Mouse (Mus musculus) liver, embryonic 11.5 days (tissue): ENCODE results near the gene Onecut3. TPM values are rescaled to one million over a fixed set of nuclear protein-coding genes. Genes with fewer than 3 reads are reported as not detected.

Experiments
- ATAC-seq: fragments of 200-750 bp; cut with Nextera tagmentation; replicated peaks from 2 replicates; pipeline ENCODE4 v1.8.0; 2017; ENCODE audit warnings: moderate number of reproducible peaks, mild to moderate bottlenecking, moderate TSS enrichment, moderate library complexity; ENCODE audit not compliant: low FRiP score
- DNase-seq: peaks from one replicate; pipeline ENCODE4 v3.0.0-alpha.2; 2017; ENCODE audit warnings: low spot score
- H3K27ac ChIP-seq: fragments of 300-500 bp; sonication (generic); 2 replicates; pipeline ENCODE4 v1.5.1; 2014; ENCODE audit warnings: mild to moderate bottlenecking, low read depth, low read length, control low read depth
- H3K27me3 ChIP-seq: fragments of 300-500 bp; sonication (generic); replicated peaks from 2 replicates; pipeline ENCODE4 v1.6.1; 2014; ENCODE audit warnings: low read length, mixed read lengths; ENCODE audit not compliant: control insufficient read depth, insufficient read depth
- H3K36me3 ChIP-seq: fragments of 300-500 bp; sonication (generic); 2 replicates; pipeline ENCODE4 v1.6.1; 2014; ENCODE audit warnings: mild to moderate bottlenecking, low read length, moderate library complexity, mixed read lengths; ENCODE audit not compliant: control insufficient read depth, insufficient read depth
- H3K4me1 ChIP-seq: fragments of 300-500 bp; sonication (generic); replicated peaks from 2 replicates; pipeline ENCODE4 v1.6.1; 2014; ENCODE audit warnings: low read length, mixed read lengths; ENCODE audit not compliant: control insufficient read depth, insufficient read depth
- H3K4me2 ChIP-seq: fragments of 300-500 bp; sonication (generic); 2 replicates; pipeline ENCODE4 v1.6.1; 2014; ENCODE audit warnings: mild to moderate bottlenecking, control low read depth, moderate library complexity
- H3K4me3 ChIP-seq: fragments of 300-500 bp; sonication (generic); 2 replicates; pipeline ENCODE4 v1.5.1; 2014; ENCODE audit warnings: low read depth, low read length, control low read depth
- H3K9ac ChIP-seq: fragments of 300-500 bp; sonication (generic); 2 replicates; pipeline ENCODE4 v1.6.1; 2014; ENCODE audit warnings: low read depth, low read length, control low read depth
- H3K9me3 ChIP-seq: fragments of 300-500 bp; sonication (generic); 2 replicates; pipeline ENCODE4 v1.6.1; 2016; ENCODE audit warnings: low read length, inconsistent platforms, mixed read lengths; ENCODE audit not compliant: control insufficient read depth
- WGBS: fragments of 180-500 bp; shearing (Covaris S2); extraction: QIAGEN DNeasy Blood & Tissue Kit; methylation state at CpG from one replicate; pipeline ENCODE4 v1.1.7; 2014; 5-methylcytosine and 5-hydroxymethylcytosine counted together
- polyA plus RNA-seq: library from polyadenylated mRNA; unstranded; fragments of >200 nt; fragmentation: Nextera tagmentation; extraction: Ambion mirVana; gene quantifications from 2 replicates; pipeline ENCODE4 v1.2.1, GENCODE M21; 2014

Gene Onecut3
- polyA plus RNA-seq: 0.94 and 1.3 TPM in 2 replicates

- H3K36me3 ChIP-seq: no peaks in the 10 kb centered on the region
- peaks cover 100% of the 10 kb centered on the region for H3K27me3 ChIP-seq
- peaks cover 14% of the 10 kb centered on the region for H3K4me1 ChIP-seq
- peak within 1 kb of the TSS; percentile 48; the same call in 1 of the 2 replicates for H3K9ac ChIP-seq
- DNase-seq (peak; percentile 72), ATAC-seq (0 out of 2 replicates have a peak, but pooled peaks have one; percentile 35)
- peak within 1 kb of the TSS; percentile 54 for H3K4me3 ChIP-seq
- H3K27ac ChIP-seq: peak within 1 kb of the TSS; percentile 43
- peak within 1 kb of the TSS; percentile 68 for H3K4me2 ChIP-seq
- H3K9me3 ChIP-seq: no peaks in the 10 kb centered on the region
- 3% methylated on average over 24 of the region's 42 CpGs for WGBS
Measured at GRCm38 (mm10) chr10:80494732-80495131, at the start of gene Onecut3. Onecut3 (plus strand) TSS chr10:80494835.

- no peak overlapping the region for H3K4me3 ChIP-seq
- 30% methylated on average over 1 of the region's 1 CpGs for WGBS
- no peak overlapping the region for H3K27ac ChIP-seq
- no peak for ATAC-seq
- H3K4me2 ChIP-seq: no peak overlapping the region
- peaks cover 6% of the 10 kb centered on the region for H3K27me3 ChIP-seq
- H3K4me1 ChIP-seq: peaks cover 27% of the 10 kb centered on the region
- H3K9ac ChIP-seq: no peak overlapping the region
- no peak for DNase-seq
- H3K36me3 ChIP-seq: no peaks in the 10 kb centered on the region
- H3K9me3 ChIP-seq: no peaks in the 10 kb centered on the region
Measured at GRCm38 (mm10) chr10:80445052-80445451, 49.6 kb upstream of the Onecut3 start.

GRCm38 (mm10) chr10:80445898-80446601 lies 48.6 kb upstream of the Onecut3 start:
- peak overlapping the region; percentile 17; the same call in 1 of the 2 replicates for H3K4me3 ChIP-seq
- 6% methylated on average over 26 of the region's 26 CpGs for WGBS
- DNase-seq (peak; percentile 72), ATAC-seq (peak; percentile 50)
- H3K27ac ChIP-seq: no peak overlapping the region
- H3K9ac ChIP-seq: peak overlapping the region; percentile 5; the same call in 1 of the 2 replicates
- no peaks in the 10 kb centered on the region for H3K9me3 ChIP-seq
- H3K4me1 ChIP-seq: peaks cover 34% of the 10 kb centered on the region
- H3K27me3 ChIP-seq: peaks cover 6% of the 10 kb centered on the region
- no peaks in the 10 kb centered on the region for H3K36me3 ChIP-seq
- peak overlapping the region; percentile 50 for H3K4me2 ChIP-seq

- 11% methylated on average over 6 of the region's 6 CpGs for WGBS
- H3K4me3 ChIP-seq: 0 out of 2 replicates have a peak overlapping the region, but pooled peaks have one; percentile 4
- no peaks in the 10 kb centered on the region for H3K36me3 ChIP-seq
- H3K27ac ChIP-seq: no peak overlapping the region
- DNase-seq: no peak
- H3K27me3 ChIP-seq: peaks cover 3% of the 10 kb centered on the region
- no peak overlapping the region for H3K9ac ChIP-seq
- ATAC-seq: peak; percentile 55
- H3K9me3 ChIP-seq: no peaks in the 10 kb centered on the region
- H3K4me2 ChIP-seq: peak overlapping the region; percentile 45
- peaks cover 27% of the 10 kb centered on the region for H3K4me1 ChIP-seq
Measured at GRCm38 (mm10) chr10:80450599-80450998, 44.0 kb upstream of the Onecut3 start.

- ATAC-seq: no peak; the same call in 1 of the 2 replicates
- H3K9me3 ChIP-seq: no peaks in the 10 kb centered on the region
- DNase-seq: no peak
- no peaks in the 10 kb centered on the region; the same call in none of the 2 replicates for H3K27me3 ChIP-seq
- no peak overlapping the region for H3K4me2 ChIP-seq
- WGBS: 41% methylated on average over 10 of the region's 10 CpGs
- H3K27ac ChIP-seq: peak overlapping the region; percentile 49; the same call in 1 of the 2 replicates
- H3K4me1 ChIP-seq: peaks cover 12% of the 10 kb centered on the region
- H3K4me3 ChIP-seq: no peak overlapping the region
- H3K36me3 ChIP-seq: no peaks in the 10 kb centered on the region
- H3K9ac ChIP-seq: no peak overlapping the region
Measured at GRCm38 (mm10) chr10:80453601-80454000, 41.0 kb upstream of the Onecut3 start.

GRCm38 (mm10) chr10:80454781-80455180 lies 39.9 kb upstream of the Onecut3 start:
- Histone ChIP-seq H3K9me3 (no peaks in the 10 kb centered on the region), H3K9ac (no peak overlapping the region), H3K4me1 (peaks cover 10% of the 10 kb centered on the region), H3K36me3 (no peaks in the 10 kb centered on the region), H3K27me3 (no peaks in the 10 kb centered on the region; the same call in 1 of the 2 replicates), H3K4me3 (no peak overlapping the region), H3K4me2 (no peak overlapping the region), H3K27ac (no peak overlapping the region)
- WGBS: 78% methylated on average over 5 of the region's 5 CpGs
- DNase-seq: no peak
- ATAC-seq: no peak

- DNase-seq (no peak), ATAC-seq (no peak)
- Histone ChIP-seq H3K9me3 (no peaks in the 10 kb centered on the region), H3K4me3 (no peak overlapping the region), H3K27me3 (peaks cover 4% of the 10 kb centered on the region), H3K27ac (no peak overlapping the region), H3K36me3 (no peaks in the 10 kb centered on the region), H3K4me2 (no peak overlapping the region), H3K9ac (no peak overlapping the region), H3K4me1 (peaks cover 6% of the 10 kb centered on the region)
- WGBS: 72% methylated on average over 5 of the region's 5 CpGs
Measured at GRCm38 (mm10) chr10:80455697-80456096, 38.9 kb upstream of the Onecut3 start.

- Histone ChIP-seq H3K4me1 (no peaks in the 10 kb centered on the region), H3K27me3 (peaks cover 32% of the 10 kb centered on the region), H3K9me3 (no peaks in the 10 kb centered on the region), H3K4me2 (no peak overlapping the region), H3K9ac (no peak overlapping the region), H3K4me3 (no peak overlapping the region), H3K36me3 (no peaks in the 10 kb centered on the region), H3K27ac (no peak overlapping the region)
- 85% methylated on average over 10 of the region's 10 CpGs for WGBS
- ATAC-seq (no peak), DNase-seq (no peak)
Measured at GRCm38 (mm10) chr10:80459236-80459635, 35.4 kb upstream of the Onecut3 start.

- H3K27ac ChIP-seq: no peak overlapping the region
- H3K4me3 ChIP-seq: no peak overlapping the region
- DNase-seq: no peak
- H3K4me2 ChIP-seq: no peak overlapping the region
- no peak for ATAC-seq
- peaks cover 36% of the 10 kb centered on the region for H3K27me3 ChIP-seq
- no peaks in the 10 kb centered on the region for H3K36me3 ChIP-seq
- no peaks in the 10 kb centered on the region for H3K4me1 ChIP-seq
- H3K9me3 ChIP-seq: no peaks in the 10 kb centered on the region
- no peak overlapping the region for H3K9ac ChIP-seq
- 91% methylated on average over 11 of the region's 11 CpGs for WGBS
Measured at GRCm38 (mm10) chr10:80459671-80460070, 35.0 kb upstream of the Onecut3 start.
